Mouse (Mus musculus): ENCODE data around the gene DXBay18. TPM values are rescaled to one million over a fixed set of nuclear protein-coding genes. Genes with fewer than 3 reads are reported as not detected.
"Not testable (repeated sequence)": the region's sequence is repeated elsewhere in the genome, so short reads cannot be mapped to it uniquely, and the experiment has no call there.

Gene DXBay18
- polyA plus RNA-seq (2014; fragmentation: Nextera tagmentation; extraction: Ambion mirVana), result 0.09 TPM in 1 of 2 replicates, not detected in the other

- WGBS, result no CpG with 5 or more reads among the region's 7 CpGs
- not testable (repeated sequence) for DNase-seq; H3K27me3 ChIP-seq (ENCODE audit: insufficient read depth, low read length); H3K4me2 ChIP-seq; H3K9ac ChIP-seq; H3K9me3 ChIP-seq (ENCODE audit: low read depth, low read length); H3K4me1 ChIP-seq (ENCODE audit: insufficient read depth); H3K36me3 ChIP-seq (ENCODE audit: insufficient read depth); H3K4me3 ChIP-seq (ENCODE audit: low read depth, low read length); H3K27ac ChIP-seq (ENCODE audit: low read depth); ATAC-seq (ENCODE audit: insufficient read depth)
These were observed at the start of gene DXBay18 for GRCm38 (mm10) chrX:73149350-73149749. DXBay18 (minus strand) TSS chrX:73149450.

DNA sequence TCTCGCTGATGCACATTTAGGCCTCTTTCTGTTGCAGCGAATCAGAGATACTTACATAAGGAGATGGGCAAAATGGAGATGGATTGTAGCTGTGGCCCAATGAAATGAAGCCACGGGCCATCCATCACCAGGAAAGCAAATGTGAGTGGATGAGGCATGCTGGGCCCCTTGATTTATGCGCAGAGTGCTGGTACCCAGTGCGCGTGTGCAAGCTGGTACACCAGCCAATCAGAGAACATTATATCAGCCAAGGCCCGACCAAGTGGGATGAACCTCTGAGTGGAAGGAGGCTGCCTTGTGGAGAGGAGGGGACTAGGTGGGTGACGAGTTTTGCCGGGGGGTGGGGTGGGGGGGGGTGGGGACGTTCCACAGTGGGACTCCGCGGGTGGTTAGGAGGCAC is 42.7 kb upstream of the DXBay18 start, which contains the start of gene Xlr3b:
Gene Xlr3b (plus strand): TSS at position 274 of the 400 bp plus-strand sequence.
- H3K4me3 ChIP-seq (ENCODE audit: low read depth, low read length); H3K27me3 ChIP-seq (ENCODE audit: insufficient read depth, low read length); H3K36me3 ChIP-seq (ENCODE audit: insufficient read depth); H3K4me2 ChIP-seq; H3K4me1 ChIP-seq (ENCODE audit: insufficient read depth); H3K27ac ChIP-seq (ENCODE audit: low read depth); H3K9me3 ChIP-seq (ENCODE audit: low read depth, low read length); H3K9ac ChIP-seq: not testable (repeated sequence)
- ATAC-seq (ENCODE audit: insufficient read depth) (peak; percentile 54; the same call in 1 of the 2 replicates), DNase-seq (peak; percentile 1)
- 67% methylated on average over 12 of the region's 12 CpGs for WGBS

GRCm38 (mm10) chrX:73176889-73177288 is 27.6 kb upstream of the DXBay18 start, which contains the start of gene Spin2d:
Spin2d (minus strand) TSS chrX:73176989.
- H3K4me2 ChIP-seq, result not testable (repeated sequence)

GRCm38 (mm10) chrX:73148496-73148895 is 754 bp downstream of the DXBay18 start, which contains the start of gene Xlr5b:
Xlr5b (plus strand) TSS chrX:73148796.
- H3K27ac ChIP-seq (ENCODE audit: low read depth); DNase-seq; H3K4me1 ChIP-seq (ENCODE audit: insufficient read depth); H3K4me2 ChIP-seq; ATAC-seq (ENCODE audit: insufficient read depth); H3K27me3 ChIP-seq (ENCODE audit: insufficient read depth, low read length); H3K4me3 ChIP-seq (ENCODE audit: low read depth, low read length); H3K9me3 ChIP-seq (ENCODE audit: low read depth, low read length); H3K9ac ChIP-seq; H3K36me3 ChIP-seq (ENCODE audit: insufficient read depth): not testable (repeated sequence)
- no CpG with 5 or more reads among the region's 20 CpGs for WGBS

More at GRCm38 (mm10) chrX:73176889-73177288, 27.6 kb upstream of the DXBay18 start, which contains the start of gene Spin2d:
- H3K4me3 ChIP-seq (ENCODE audit: low read depth, low read length); ATAC-seq (ENCODE audit: insufficient read depth); H3K27ac ChIP-seq (ENCODE audit: low read depth); H3K9me3 ChIP-seq (ENCODE audit: low read depth, low read length); H3K9ac ChIP-seq; H3K27me3 ChIP-seq (ENCODE audit: insufficient read depth, low read length); DNase-seq; H3K36me3 ChIP-seq (ENCODE audit: insufficient read depth); H3K4me1 ChIP-seq (ENCODE audit: insufficient read depth): not testable (repeated sequence)
- 76% methylated on average over 6 of the region's 15 CpGs for WGBS

DNA sequence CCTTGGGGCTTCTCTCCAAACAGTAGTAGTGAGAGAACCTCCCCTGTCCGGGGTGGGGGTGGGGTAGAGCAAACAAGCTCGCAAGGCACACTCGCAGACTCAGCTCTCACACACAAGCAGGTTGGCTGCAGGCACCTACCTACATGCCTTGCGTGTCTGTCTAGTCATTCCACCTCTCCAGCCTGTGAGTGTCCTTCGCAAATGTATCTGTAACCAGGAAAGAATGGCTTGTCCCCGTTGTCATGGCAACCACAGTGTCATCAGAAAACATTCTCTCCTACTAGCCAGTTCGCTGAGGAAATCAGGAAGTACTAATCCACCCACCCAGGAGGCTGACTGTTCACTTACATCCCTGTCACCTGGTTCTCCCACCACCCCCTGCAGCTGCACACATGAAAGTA is 6.0 kb downstream of the DXBay18 start:
- H3K27me3 ChIP-seq (ENCODE audit: insufficient read depth, low read length); H3K36me3 ChIP-seq (ENCODE audit: insufficient read depth); H3K9me3 ChIP-seq (ENCODE audit: low read depth, low read length); H3K9ac ChIP-seq; H3K4me2 ChIP-seq; H3K4me3 ChIP-seq (ENCODE audit: low read depth, low read length); H3K27ac ChIP-seq (ENCODE audit: low read depth); DNase-seq; H3K4me1 ChIP-seq (ENCODE audit: insufficient read depth): not testable (repeated sequence)
- whole genome bisulfite sequencing, result no CpG with 5 or more reads among the region's 7 CpGs
- peak; percentile 68 for ATAC-seq (ENCODE audit: insufficient read depth)

DNA sequence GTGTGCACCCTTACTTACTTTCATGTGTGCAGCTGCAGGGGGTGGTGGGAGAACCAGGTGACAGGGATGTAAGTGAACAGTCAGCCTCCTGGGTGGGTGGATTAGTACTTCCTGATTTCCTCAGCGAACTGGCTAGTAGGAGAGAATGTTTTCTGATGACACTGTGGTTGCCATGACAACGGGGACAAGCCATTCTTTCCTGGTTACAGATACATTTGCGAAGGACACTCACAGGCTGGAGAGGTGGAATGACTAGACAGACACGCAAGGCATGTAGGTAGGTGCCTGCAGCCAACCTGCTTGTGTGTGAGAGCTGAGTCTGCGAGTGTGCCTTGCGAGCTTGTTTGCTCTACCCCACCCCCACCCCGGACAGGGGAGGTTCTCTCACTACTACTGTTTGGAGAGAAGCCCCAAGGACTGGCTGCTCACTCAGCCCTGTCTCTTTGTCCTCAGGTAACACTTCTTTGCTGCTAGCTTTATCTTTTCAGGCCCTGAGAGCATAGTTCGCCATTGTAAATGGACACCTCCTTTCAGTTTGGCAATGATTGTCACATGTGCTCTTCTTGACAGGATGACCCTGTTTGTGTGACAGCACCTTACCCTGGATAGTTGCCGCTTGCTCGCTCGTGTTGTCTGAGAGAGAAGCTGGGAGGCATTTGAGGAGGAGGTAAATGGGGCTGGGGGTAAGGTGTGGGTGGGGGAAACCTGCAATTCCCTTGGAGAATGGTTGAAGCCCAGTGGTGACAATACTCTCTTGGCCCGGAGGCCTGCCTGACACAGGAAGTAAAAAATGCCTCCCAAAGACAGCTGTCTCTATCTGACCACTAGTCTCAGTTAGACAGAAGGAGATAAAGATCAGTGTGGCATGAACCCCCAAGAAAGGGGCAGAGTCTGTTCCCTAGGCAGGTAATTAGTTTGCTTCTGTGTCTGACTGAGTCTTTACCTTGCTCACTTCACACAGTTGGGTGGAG is 26.1 kb downstream of the DXBay18 start:
- H3K27ac ChIP-seq (ENCODE audit: low read depth); H3K4me3 ChIP-seq (ENCODE audit: low read depth, low read length); H3K9ac ChIP-seq; H3K4me1 ChIP-seq (ENCODE audit: insufficient read depth); H3K27me3 ChIP-seq (ENCODE audit: insufficient read depth, low read length); DNase-seq; H3K4me2 ChIP-seq; H3K9me3 ChIP-seq (ENCODE audit: low read depth, low read length); H3K36me3 ChIP-seq (ENCODE audit: insufficient read depth): not testable (repeated sequence)
- peak; percentile 31; the same call in 1 of the 2 replicates for ATAC-seq (ENCODE audit: insufficient read depth)
- no CpG with 5 or more reads among the region's 12 CpGs for WGBS

- DNase-seq; H3K27me3 ChIP-seq (ENCODE audit: insufficient read depth, low read length); H3K36me3 ChIP-seq (ENCODE audit: insufficient read depth); H3K9me3 ChIP-seq (ENCODE audit: low read depth, low read length); H3K4me3 ChIP-seq (ENCODE audit: low read depth, low read length); H3K4me1 ChIP-seq (ENCODE audit: insufficient read depth); ATAC-seq (ENCODE audit: insufficient read depth); H3K9ac ChIP-seq; H3K4me2 ChIP-seq; H3K27ac ChIP-seq (ENCODE audit: low read depth): not testable (repeated sequence)
- no CpG with 5 or more reads among the region's 7 CpGs for whole genome bisulfite sequencing
These were observed 32.5 kb downstream of the DXBay18 start, which contains the start of gene Gm14685 for GRCm38 (mm10) chrX:73116747-73117146. Gm14685 (plus strand) TSS chrX:73117047.

GRCm38 (mm10) chrX:73096941-73097508 is 52.2 kb downstream of the DXBay18 start, which contains the start of gene Xlr3a:
Xlr3a (minus strand) TSS chrX:73097095.
- not testable (repeated sequence) for H3K36me3 ChIP-seq (ENCODE audit: insufficient read depth); H3K4me3 ChIP-seq (ENCODE audit: low read depth, low read length); H3K9me3 ChIP-seq (ENCODE audit: low read depth, low read length); ATAC-seq (ENCODE audit: insufficient read depth); H3K27me3 ChIP-seq (ENCODE audit: insufficient read depth, low read length); H3K27ac ChIP-seq (ENCODE audit: low read depth); H3K9ac ChIP-seq; H3K4me1 ChIP-seq (ENCODE audit: insufficient read depth); H3K4me2 ChIP-seq
- DNase-seq, result peak; percentile 0
- 66% methylated on average over 13 of the region's 13 CpGs for WGBS
